Mouse (Mus musculus): ENCODE measurements around the gene Spata18.
A peak's percentile ranks its signal among the peaks of the same experiment; 100 is the strongest.

Spata18 gene

GRCm38 (mm10) chr5:73651061-73651854 is at the start of gene Spata18:
Spata18 (plus strand) TSS chr5:73651379.
- DNase-seq = peak; percentile 20 to 60

GRCm38 (mm10) chr5:73602865-73603264 is 48.3 kb upstream of the Spata18 start:
- DNase-seq = no peak

GRCm38 (mm10) chr5:73604542-73604941 is 46.6 kb upstream of the Spata18 start:
- no peak for DNase-seq

GRCm38 (mm10) chr5:73604964-73605363 is 46.2 kb upstream of the Spata18 start:
- no peak for DNase-seq

- DNase-seq = no peak
Measured at GRCm38 (mm10) chr5:73611071-73611470, 40.1 kb upstream of the Spata18 start.

- DNase-seq = no peak
Measured at GRCm38 (mm10) chr5:73613296-73613695, 37.9 kb upstream of the Spata18 start.

GRCm38 (mm10) chr5:73615211-73615610 is 36.0 kb upstream of the Spata18 start:
- no peak for DNase-seq

- no peak for DNase-seq
Measured at GRCm38 (mm10) chr5:73618969-73619368, 32.2 kb upstream of the Spata18 start.

GRCm38 (mm10) chr5:73625505-73625904 is 25.7 kb upstream of the Spata18 start:
- DNase-seq = no peak

- no peak for DNase-seq
Measured at GRCm38 (mm10) chr5:73626842-73627241, 24.3 kb upstream of the Spata18 start.

- no peak for DNase-seq
Measured at GRCm38 (mm10) chr5:73627559-73627958, 23.6 kb upstream of the Spata18 start.

GRCm38 (mm10) chr5:73627991-73628390 is 23.2 kb upstream of the Spata18 start:
- DNase-seq = no peak

GRCm38 (mm10) chr5:73630141-73630540 is 21.0 kb upstream of the Spata18 start:
- no peak for DNase-seq

- no peak for DNase-seq
Measured at GRCm38 (mm10) chr5:73631001-73631558, 20.1 kb upstream of the Spata18 start.

- no peak for DNase-seq
Measured at GRCm38 (mm10) chr5:73632291-73632690, 18.9 kb upstream of the Spata18 start, which contains the start of gene Lrrc66. Lrrc66 (minus strand) TSS chr5:73632526.

- peak; percentile 50 to 55 for DNase-seq
Measured at GRCm38 (mm10) chr5:73633141-73633540, 18.0 kb upstream of the Spata18 start.

- DNase-seq = no peak
Measured at GRCm38 (mm10) chr5:73637337-73638107, 13.7 kb upstream of the Spata18 start.

- DNase-seq = no peak
Measured at GRCm38 (mm10) chr5:73641058-73641457, 10.1 kb upstream of the Spata18 start.

- DNase-seq = no peak
Measured at GRCm38 (mm10) chr5:73642091-73642490, 9.1 kb upstream of the Spata18 start.

GRCm38 (mm10) chr5:73647261-73647900 is 3.8 kb upstream of the Spata18 start, which contains the start of gene Sgcb:
Sgcb (minus strand) TSS chr5:73647790.
- DNase-seq = peak; percentile 86

- DNase-seq = peak; percentile 14 to 24
Measured at GRCm38 (mm10) chr5:73650365-73650964, 714 bp upstream of the Spata18 start.

- DNase-seq = peak; percentile 66 to 76
Measured at GRCm38 (mm10) chr5:73651855-73652201, 649 bp downstream of the Spata18 start.

- DNase-seq = no peak
Measured at GRCm38 (mm10) chr5:73666695-73667094, 15.5 kb downstream of the Spata18 start.

Measured in lung, adult 18-20 months (tissue).